ENCODE assay signal across 7 mouse cellular contexts in the genomic region with DNA sequence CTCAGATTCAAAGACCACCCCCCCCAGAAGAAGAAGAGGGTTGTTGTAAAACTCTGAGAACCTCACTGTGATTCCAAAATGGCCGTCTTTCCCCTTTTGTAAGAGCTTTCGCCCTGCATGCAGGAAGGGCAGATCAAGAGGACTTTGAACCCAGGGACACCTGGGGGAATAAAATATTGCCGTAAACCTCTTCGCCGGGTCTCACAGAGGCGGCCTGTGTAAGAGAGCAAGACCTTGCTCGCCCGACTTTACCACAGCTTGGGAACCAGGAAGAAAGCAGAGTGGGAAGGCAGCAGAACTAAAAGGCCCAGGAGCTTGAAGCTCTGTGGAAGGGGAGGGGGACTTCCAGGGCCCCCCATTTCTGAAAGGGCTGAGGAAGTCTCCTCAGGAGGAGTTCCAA. TPM values are rescaled to one million over a fixed set of nuclear protein-coding genes. Genes with fewer than 3 reads are reported as not detected.
DNase-seq lines count a peak whose midpoint lies in the region; ATAC-seq and TF ChIP-seq lines count a peak whose summit lies in the region.

No protein-coding gene starts in this region.

- no peak for DNase-seq in hindbrain, embryonic 14.5 days (ENCODE audit: low spot score)
- no peak for DNase-seq in ES-E14 (ENCODE audit: low read depth, low spot score)
- DNase-seq in left cerebral cortex, postnatal 10 days (ENCODE audit: extremely low spot score in 1 of 2, low spot score in 2 of 2): no peak
- no peak for DNase-seq in gastrocnemius, adult 18-20 months (ENCODE audit: low spot score)

- no peak overlapping the region for H3K4me3 ChIP-seq in hindbrain, embryonic 13.5 days
- no peak overlapping the region for H3K4me3 ChIP-seq in hindbrain, embryonic 14.5 days (replicated peaks; ENCODE audit: low read length)
- H3K4me3 ChIP-seq in ES-E14 (ENCODE audit: insufficient read depth in 1 of 2, low read depth in 1 of 2, low read length in 2 of 2, poor library complexity in 1 of 2, severe bottlenecking in 1 of 2): peak overlapping the region in 1 of 2 experiments; percentile 19; a peak in 1 of 4 replicates
- H3K4me3 ChIP-seq in embryonic facial prominence, embryonic 12.5 days: no peak overlapping the region
- no peak overlapping the region for H3K4me3 ChIP-seq in limb, embryonic 12.5 days (replicated peaks)

- no peak overlapping the region; the same call in 1 of the 2 replicates for H3K9ac ChIP-seq in hindbrain, embryonic 13.5 days
- no peak overlapping the region for H3K9ac ChIP-seq in hindbrain, embryonic 14.5 days
- H3K9ac ChIP-seq in ES-E14 (ENCODE audit: insufficient read depth, low read depth, low read length, poor library complexity, severe bottlenecking): peak overlapping the region; percentile 17; the same call in 1 of the 2 replicates
- H3K9ac ChIP-seq in embryonic facial prominence, embryonic 12.5 days: 0 out of 2 replicates have a peak overlapping the region, but pooled peaks have one; percentile 15
- H3K9ac ChIP-seq in limb, embryonic 12.5 days (replicated peaks): peak overlapping the region; percentile 40; the same call in 1 of the 2 replicates

- no peak for ATAC-seq in hindbrain, embryonic 13.5 days (ENCODE audit: low FRiP score)
- ATAC-seq in hindbrain, embryonic 14.5 days (ENCODE audit: low FRiP score): no peak
- no peak for ATAC-seq in embryonic facial prominence, embryonic 12.5 days (ENCODE audit: insufficient number of reproducible peaks, insufficient read depth, low FRiP score, low TSS enrichment)
- no peak for ATAC-seq in limb, embryonic 12.5 days (ENCODE audit: insufficient number of reproducible peaks, insufficient read depth, low FRiP score, low TSS enrichment, low read depth)

- intact Hi-C loops in left cerebral cortex, postnatal 10 days (cut with DNase I): no loop called here

- peaks cover 17% of the 10 kb centered on the region; the same call in 1 of the 2 replicates for H3K27me3 ChIP-seq in hindbrain, embryonic 13.5 days
- no peaks in the 10 kb centered on the region for H3K27me3 ChIP-seq in hindbrain, embryonic 14.5 days (ENCODE audit: control insufficient read depth, insufficient read depth, low read length)
- H3K27me3 ChIP-seq in embryonic facial prominence, embryonic 12.5 days: no peaks in the 10 kb centered on the region
- no peaks in the 10 kb centered on the region for H3K27me3 ChIP-seq in limb, embryonic 12.5 days

- in situ Hi-C loops in ES-E14 (cut with MboI; ENCODE audit: low sequenced_read_pairs in 2 of 2, unreplicated experiment in 2 of 2): no loop called here

- H3K4me2 ChIP-seq in hindbrain, embryonic 13.5 days: no peak overlapping the region
- H3K4me2 ChIP-seq in hindbrain, embryonic 14.5 days (replicated peaks): no peak overlapping the region
- H3K4me2 ChIP-seq in embryonic facial prominence, embryonic 12.5 days (replicated peaks): 0 out of 2 replicates have a peak overlapping the region, but pooled peaks have one; percentile 15
- peak overlapping the region; percentile 38 for H3K4me2 ChIP-seq in limb, embryonic 12.5 days

- peaks cover 3% of the 10 kb centered on the region; the same call in 1 of the 2 replicates for H3K9me3 ChIP-seq in hindbrain, embryonic 13.5 days
- H3K9me3 ChIP-seq in hindbrain, embryonic 14.5 days (ENCODE audit: control insufficient read depth, low read length): no peaks in the 10 kb centered on the region
- H3K9me3 ChIP-seq in ES-E14 (ENCODE audit: control insufficient read depth, insufficient read depth, low read depth, low read length): no peaks in the 10 kb centered on the region
- 0 out of 2 replicates have a peak, but pooled peaks cover 5% of the 10 kb centered on the region for H3K9me3 ChIP-seq in embryonic facial prominence, embryonic 12.5 days
- peaks cover 7% of the 10 kb centered on the region; the same call in 1 of the 2 replicates for H3K9me3 ChIP-seq in limb, embryonic 12.5 days

- 79% methylated on average over 8 of the region's 8 CpGs for WGBS in hindbrain, embryonic 13.5 days
- WGBS in hindbrain, embryonic 14.5 days: 88% methylated on average over 8 of the region's 8 CpGs
- 74% methylated on average over 8 of the region's 8 CpGs for WGBS in embryonic facial prominence, embryonic 12.5 days
- 53% methylated on average over 8 of the region's 8 CpGs for WGBS in limb, embryonic 12.5 days

- H3K36me3 ChIP-seq in hindbrain, embryonic 13.5 days: no peaks in the 10 kb centered on the region
- no peaks in the 10 kb centered on the region for H3K36me3 ChIP-seq in hindbrain, embryonic 14.5 days (replicated peaks; ENCODE audit: control insufficient read depth, insufficient read depth)
- H3K36me3 ChIP-seq in ES-E14 (ENCODE audit: control insufficient read depth, insufficient read depth, low read length, poor library complexity, severe bottlenecking): no peaks in the 10 kb centered on the region
- no peaks in the 10 kb centered on the region for H3K36me3 ChIP-seq in embryonic facial prominence, embryonic 12.5 days
- no peaks in the 10 kb centered on the region for H3K36me3 ChIP-seq in limb, embryonic 12.5 days

- peaks cover 13% of the 10 kb centered on the region for H3K4me1 ChIP-seq in hindbrain, embryonic 13.5 days (replicated peaks)
- H3K4me1 ChIP-seq in hindbrain, embryonic 14.5 days (replicated peaks; ENCODE audit: control insufficient read depth, insufficient read depth, low read length): no peaks in the 10 kb centered on the region; the same call in 1 of the 2 replicates
- H3K4me1 ChIP-seq in ES-E14 (ENCODE audit: control insufficient read depth in 2 of 2, insufficient read depth in 2 of 2, low read length in 2 of 2, poor library complexity in 1 of 2): peaks cover 19 to 31% of the 10 kb centered on the region in 2 experiments
- H3K4me1 ChIP-seq in embryonic facial prominence, embryonic 12.5 days: peaks cover 38% of the 10 kb centered on the region
- peaks cover 38% of the 10 kb centered on the region for H3K4me1 ChIP-seq in limb, embryonic 12.5 days (replicated peaks)

- H3K27ac ChIP-seq in hindbrain, embryonic 13.5 days: peak overlapping the region; percentile 48; the same call in 1 of the 2 replicates
- no peak overlapping the region for H3K27ac ChIP-seq in hindbrain, embryonic 14.5 days
- H3K27ac ChIP-seq in ES-E14 (ENCODE audit: insufficient read depth, low read depth, low read length, poor library complexity, severe bottlenecking): no peak overlapping the region
- H3K27ac ChIP-seq in embryonic facial prominence, embryonic 12.5 days: peak overlapping the region; percentile 91
- peak overlapping the region; percentile 94 for H3K27ac ChIP-seq in limb, embryonic 12.5 days

TF ChIP-seq in ES-E14, 5 proteins besides CTCF, POLR2A, EP300 and RAD21:
- TF ChIP-seq ZC3H11A (IDR thresholded peaks at IDR 0.05; ENCODE audit: borderline replicate concordance, low read depth, low read length): no peak
- TF ChIP-seq HCFC1 (IDR thresholded peaks at IDR 0.05; ENCODE audit: borderline replicate concordance, insufficient read depth, low read length): no peak
- no peak for TF ChIP-seq ZNF384 (IDR thresholded peaks at IDR 0.05; ENCODE audit: low read depth, low read length)
- no peak for TF ChIP-seq MAFK (IDR thresholded peaks at IDR 0.05; ENCODE audit: insufficient read depth, low read depth, low read length)
- no peak for TF ChIP-seq CHD2 (IDR thresholded peaks at IDR 0.05; ENCODE audit: low read depth, low read length)

RNA-seq across cellular contexts. Expression of a gene that starts 34.0 kb away (rescaled TPM):
- 10.6 and 10.9 TPM in 2 replicates for polyA plus RNA-seq in hindbrain, embryonic 13.5 days (2015; fragmentation: Nextera tagmentation; extraction: Ambion mirVana)
- 15.9 and 16.5 TPM in 2 replicates for polyA plus RNA-seq in hindbrain, embryonic 14.5 days (2014; fragmentation: Nextera tagmentation; extraction: Ambion mirVana)
- total RNA-seq in ES-E14 (2012; rRNA removed): 12.1 and 12.2 TPM in 2 replicates
- polyA plus RNA-seq in embryonic facial prominence, embryonic 12.5 days (2016; fragmentation: Nextera tagmentation; extraction: Ambion mirVana): 21.8 and 23.9 TPM in 2 replicates
- 22.9 TPM in 2 replicates for polyA plus RNA-seq in limb, embryonic 12.5 days (2016; fragmentation: Nextera tagmentation; extraction: Ambion mirVana)
- total RNA-seq in left cerebral cortex, postnatal 10 days (2021): 10 to 100 TPM in 1 of 2 experiments, 1 to 10 TPM in 1; 8.6 to 10.2 TPM
- 1 to 10 TPM; 1.5 to 1.6 TPM for total RNA-seq in gastrocnemius, adult 18-20 months (2021)

RNA-seq across cellular contexts. Expression of a gene that starts 43.4 kb away (rescaled TPM):
- polyA plus RNA-seq in hindbrain, embryonic 13.5 days (2015; fragmentation: Nextera tagmentation; extraction: Ambion mirVana): 18.9 and 19.8 TPM in 2 replicates
- polyA plus RNA-seq in hindbrain, embryonic 14.5 days (2014; fragmentation: Nextera tagmentation; extraction: Ambion mirVana): 22.9 and 25.0 TPM in 2 replicates
- 28.5 and 38.1 TPM in 2 replicates for total RNA-seq in ES-E14 (2012; rRNA removed)
- 85.1 and 91.0 TPM in 2 replicates for polyA plus RNA-seq in embryonic facial prominence, embryonic 12.5 days (2016; fragmentation: Nextera tagmentation; extraction: Ambion mirVana)
- 74.6 and 89.2 TPM in 2 replicates for polyA plus RNA-seq in limb, embryonic 12.5 days (2016; fragmentation: Nextera tagmentation; extraction: Ambion mirVana)
- 10 to 100 TPM; 54.2 to 62.9 TPM for total RNA-seq in left cerebral cortex, postnatal 10 days (2021)
- total RNA-seq in gastrocnemius, adult 18-20 months (2021): 100 to 1,000 TPM in 1 of 2 experiments, 10 to 100 TPM in 1; 84.5 to 110 TPM

Comparison
In these comparisons a context has a peak if more than half of its experiments do, and no peak if none do; other contexts are left out.
1. H3K27ac ChIP-seq: peak in hindbrain, embryonic 13.5 days (single experiment), embryonic facial prominence, embryonic 12.5 days (single experiment) and limb, embryonic 12.5 days (single experiment); none in hindbrain, embryonic 14.5 days (single experiment) and ES-E14 (single experiment).
2. H3K4me2 ChIP-seq: peak in embryonic facial prominence, embryonic 12.5 days (single experiment) and limb, embryonic 12.5 days (single experiment); none in hindbrain, embryonic 13.5 days (single experiment) and hindbrain, embryonic 14.5 days (single experiment).
3. H3K9ac ChIP-seq: peak in ES-E14 (single experiment), embryonic facial prominence, embryonic 12.5 days (single experiment) and limb, embryonic 12.5 days (single experiment); none in hindbrain, embryonic 13.5 days (single experiment) and hindbrain, embryonic 14.5 days (single experiment).